Mouse (Mus musculus): ENCODE measurements at regions not wholly inside any gene's neighbourhood (a gene's known extent, or its start where the extent isn't known, plus 50 kb on each side); places are given as distances from the start of the nearest gene placed in this dataset.

DNA sequence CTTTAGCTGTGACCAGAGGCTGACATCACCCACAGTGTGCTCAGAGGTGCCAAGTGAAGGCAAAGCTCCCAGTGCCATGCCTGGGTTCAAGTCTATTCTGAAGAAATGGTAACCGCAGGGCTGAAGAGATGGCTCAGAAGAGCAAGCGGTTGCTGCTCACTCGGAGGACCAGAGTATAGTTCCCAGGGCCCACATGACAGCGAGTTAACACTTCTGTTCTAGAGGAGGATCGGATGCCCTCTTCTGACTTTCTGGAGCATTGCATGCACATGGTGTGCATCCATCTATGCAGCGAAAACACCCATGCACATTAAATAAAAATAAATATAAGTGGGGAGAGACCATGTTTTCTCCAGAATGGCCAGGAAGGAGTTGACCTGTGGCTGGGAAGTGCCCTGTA is 209.5 kb downstream of the Sorl1 start:
- no peaks in the 10 kb centered on the region for H3K27me3 ChIP-seq (replicated peaks; ENCODE audit: control insufficient read depth, insufficient read depth, low read length)
- 94% methylated on average over 6 of the region's 6 CpGs for WGBS
- peak overlapping the region; percentile 62; the same call in 1 of the 2 replicates for H3K27ac ChIP-seq (ENCODE audit: low read depth, low read length)
- ATAC-seq (no peak), DNase-seq (ENCODE audit: low spot score) (no peak)
- H3K4me1 ChIP-seq (ENCODE audit: control insufficient read depth, insufficient read depth, low read length), result peaks cover 38% of the 10 kb centered on the region
- no peak overlapping the region for H3K9ac ChIP-seq (ENCODE audit: low read length)
- no peaks in the 10 kb centered on the region for H3K36me3 ChIP-seq (ENCODE audit: control insufficient read depth, insufficient read depth, low read length)
- no peaks in the 10 kb centered on the region for H3K9me3 ChIP-seq (replicated peaks; ENCODE audit: control insufficient read depth, low read length)
- no peak overlapping the region for H3K4me2 ChIP-seq (ENCODE audit: low read length)
- no peak overlapping the region for H3K4me3 ChIP-seq (ENCODE audit: low read depth, low read length)

DNA sequence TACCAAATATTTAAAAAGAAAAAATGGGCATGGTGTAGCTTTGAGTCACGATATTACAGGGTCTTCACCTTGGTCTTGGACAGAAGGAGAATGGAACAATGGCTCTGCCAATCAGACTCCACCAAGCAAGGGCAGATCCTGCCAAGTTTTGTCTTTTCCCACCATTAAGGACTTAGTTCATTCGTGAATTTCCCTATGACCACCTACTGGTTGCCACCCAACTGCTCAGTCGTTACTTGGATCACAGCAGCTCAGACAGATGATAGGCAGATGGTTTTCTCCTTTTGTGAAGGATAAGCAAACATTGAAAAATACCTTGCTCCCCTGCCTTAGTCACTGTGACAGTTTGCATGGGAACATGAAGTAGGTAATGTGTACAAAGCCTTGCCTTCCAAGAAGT is 210.2 kb downstream of the Sorl1 start:
- H3K4me1 ChIP-seq (ENCODE audit: control insufficient read depth, insufficient read depth, low read length), result peaks cover 33% of the 10 kb centered on the region
- no peak overlapping the region for H3K4me2 ChIP-seq (ENCODE audit: low read length)
- ATAC-seq, result peak; percentile 42
- no peak overlapping the region for H3K9ac ChIP-seq (ENCODE audit: low read length)
- H3K9me3 ChIP-seq (replicated peaks; ENCODE audit: control insufficient read depth, low read length), result no peaks in the 10 kb centered on the region
- no peak overlapping the region for H3K4me3 ChIP-seq (ENCODE audit: low read depth, low read length)
- no peak overlapping the region for H3K27ac ChIP-seq (ENCODE audit: low read depth, low read length)
- no peaks in the 10 kb centered on the region for H3K36me3 ChIP-seq (ENCODE audit: control insufficient read depth, insufficient read depth, low read length)
- H3K27me3 ChIP-seq (replicated peaks; ENCODE audit: control insufficient read depth, insufficient read depth, low read length), result no peaks in the 10 kb centered on the region
- 21% methylated on average over 3 of the region's 3 CpGs for WGBS
- DNase-seq (ENCODE audit: low spot score), result peak; percentile 68

DNA sequence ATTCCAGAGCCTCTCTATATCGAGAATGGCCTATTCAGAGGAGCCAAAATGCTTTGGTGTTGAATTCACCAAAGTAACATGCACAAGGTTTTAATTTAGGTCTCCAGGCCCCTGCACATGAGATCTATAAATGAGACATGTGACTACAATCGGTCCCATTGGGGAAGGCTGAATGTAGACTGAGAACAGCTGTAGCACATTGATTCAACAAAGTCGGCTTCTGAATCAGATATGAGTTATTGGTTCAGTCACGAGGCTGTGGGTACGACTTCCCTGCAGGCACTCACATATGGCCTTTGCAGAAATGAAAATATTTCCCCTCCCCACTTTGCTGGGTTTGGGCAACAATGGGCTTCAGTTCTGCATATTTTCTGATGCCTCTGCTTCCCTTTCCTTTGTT is 211.6 kb downstream of the Sorl1 start:
- H3K4me1 ChIP-seq (ENCODE audit: control insufficient read depth, insufficient read depth, low read length), result peaks cover 22% of the 10 kb centered on the region
- DNase-seq (ENCODE audit: low spot score) (no peak), ATAC-seq (no peak)
- H3K27me3 ChIP-seq (replicated peaks; ENCODE audit: control insufficient read depth, insufficient read depth, low read length), result no peaks in the 10 kb centered on the region
- H3K9ac ChIP-seq (ENCODE audit: low read length), result no peak overlapping the region
- H3K9me3 ChIP-seq (replicated peaks; ENCODE audit: control insufficient read depth, low read length), result no peaks in the 10 kb centered on the region
- 94% methylated on average over 5 of the region's 5 CpGs for WGBS
- no peak overlapping the region for H3K27ac ChIP-seq (ENCODE audit: low read depth, low read length)
- H3K4me2 ChIP-seq (ENCODE audit: low read length), result no peak overlapping the region
- H3K36me3 ChIP-seq (ENCODE audit: control insufficient read depth, insufficient read depth, low read length), result no peaks in the 10 kb centered on the region
- no peak overlapping the region for H3K4me3 ChIP-seq (ENCODE audit: low read depth, low read length)

DNA sequence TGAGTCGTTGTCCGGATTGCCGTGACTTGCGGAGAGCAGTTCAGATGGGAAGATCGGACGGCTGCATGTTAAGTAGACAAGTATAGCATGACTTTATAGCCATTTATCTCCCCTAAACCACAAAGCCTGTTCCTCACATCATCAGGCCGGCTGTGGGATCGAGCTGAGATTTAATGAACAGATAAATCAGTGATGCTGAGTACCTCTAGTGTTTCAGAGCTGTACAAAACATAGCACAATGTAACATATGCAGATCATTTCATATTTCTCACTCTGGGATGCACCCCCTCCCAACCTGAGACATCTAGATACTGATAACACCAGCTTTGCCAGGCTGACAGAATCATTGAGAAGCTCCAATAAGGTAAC is 223.5 kb downstream of the Sorl1 start:
- Histone ChIP-seq H3K27me3 (replicated peaks; ENCODE audit: control insufficient read depth, insufficient read depth, low read length) (no peaks in the 10 kb centered on the region), H3K9ac (ENCODE audit: low read length) (no peak overlapping the region), H3K4me3 (ENCODE audit: low read depth, low read length) (no peak overlapping the region), H3K9me3 (replicated peaks; ENCODE audit: control insufficient read depth, low read length) (no peaks in the 10 kb centered on the region), H3K4me2 (ENCODE audit: low read length) (no peak overlapping the region), H3K4me1 (ENCODE audit: control insufficient read depth, insufficient read depth, low read length) (peaks cover 19% of the 10 kb centered on the region), H3K27ac (ENCODE audit: low read depth, low read length) (no peak overlapping the region), H3K36me3 (ENCODE audit: control insufficient read depth, insufficient read depth, low read length) (no peaks in the 10 kb centered on the region)
- WGBS, result 55% methylated on average over 8 of the region's 8 CpGs
- DNase-seq (ENCODE audit: low spot score) (no peak), ATAC-seq (no peak)

DNA sequence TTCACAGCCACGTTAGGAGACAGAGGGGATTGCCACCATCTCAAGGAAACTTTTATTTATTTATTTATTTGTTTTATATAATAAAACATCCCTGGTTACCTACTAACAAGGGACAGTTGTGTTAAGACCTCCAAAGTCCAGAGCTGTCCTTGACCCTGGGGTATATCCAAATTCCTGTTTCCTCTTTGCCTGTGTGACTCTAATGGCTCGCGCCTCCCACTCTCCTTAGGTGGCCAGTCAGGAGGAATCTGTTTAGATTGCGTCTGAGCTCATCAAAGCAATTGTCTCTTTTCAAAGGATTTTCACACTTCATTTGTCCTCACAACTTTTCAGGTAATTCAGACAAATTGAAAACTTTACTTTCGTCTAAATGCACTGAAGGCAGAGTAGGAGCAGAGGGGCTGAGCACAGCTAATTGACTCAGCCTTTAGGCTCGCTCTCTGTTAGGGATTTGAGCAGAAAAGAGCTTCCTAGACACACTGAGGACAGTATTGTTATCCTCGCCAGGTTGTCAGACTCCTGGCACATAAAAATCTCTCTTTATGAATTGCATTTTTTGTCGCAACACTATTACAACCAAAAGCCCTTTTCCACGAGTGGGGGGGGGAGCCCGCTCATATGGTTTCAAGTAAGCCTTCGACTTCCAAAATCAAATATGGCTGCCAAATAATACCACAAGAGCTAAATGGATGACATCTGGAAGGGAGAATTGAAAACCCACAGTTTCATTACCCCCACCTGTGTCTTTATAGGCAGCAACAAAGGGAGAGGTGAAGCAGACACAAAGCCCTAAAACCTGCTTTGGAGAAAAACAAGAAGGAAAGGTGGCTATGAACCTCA is 224.1 kb downstream of the Sorl1 start:
- 32% methylated on average over 11 of the region's 11 CpGs for WGBS
- H3K27ac ChIP-seq (ENCODE audit: low read depth, low read length), result no peak overlapping the region
- no peaks in the 10 kb centered on the region for H3K36me3 ChIP-seq (ENCODE audit: control insufficient read depth, insufficient read depth, low read length)
- H3K9ac ChIP-seq (ENCODE audit: low read length), result no peak overlapping the region
- DNase-seq (ENCODE audit: low spot score) (no peak), ATAC-seq (no peak)
- H3K4me2 ChIP-seq (ENCODE audit: low read length), result no peak overlapping the region
- H3K27me3 ChIP-seq (replicated peaks; ENCODE audit: control insufficient read depth, insufficient read depth, low read length), result no peaks in the 10 kb centered on the region
- no peaks in the 10 kb centered on the region for H3K9me3 ChIP-seq (replicated peaks; ENCODE audit: control insufficient read depth, low read length)
- H3K4me1 ChIP-seq (ENCODE audit: control insufficient read depth, insufficient read depth, low read length), result peaks cover 19% of the 10 kb centered on the region
- H3K4me3 ChIP-seq (ENCODE audit: low read depth, low read length), result no peak overlapping the region

DNA sequence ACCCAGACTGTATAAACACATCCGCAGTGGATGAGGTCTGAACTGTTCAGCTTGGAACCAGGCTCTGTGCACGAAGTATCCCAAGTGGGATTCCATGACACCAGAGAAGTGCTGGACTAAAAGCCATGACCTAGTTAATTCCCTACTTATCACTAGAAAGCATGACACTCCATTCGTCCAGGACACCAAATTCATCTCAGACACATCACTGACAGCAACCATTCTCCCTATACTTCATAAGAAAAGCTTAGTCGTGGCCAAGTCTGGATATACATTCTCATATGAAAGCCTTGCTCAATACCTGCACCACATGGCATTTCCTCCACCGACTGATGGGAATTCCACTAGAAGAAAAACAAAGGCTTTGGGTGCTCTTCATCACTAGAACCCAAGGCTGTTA is 229.0 kb downstream of the Sorl1 start:
- no peak for ATAC-seq

DNA sequence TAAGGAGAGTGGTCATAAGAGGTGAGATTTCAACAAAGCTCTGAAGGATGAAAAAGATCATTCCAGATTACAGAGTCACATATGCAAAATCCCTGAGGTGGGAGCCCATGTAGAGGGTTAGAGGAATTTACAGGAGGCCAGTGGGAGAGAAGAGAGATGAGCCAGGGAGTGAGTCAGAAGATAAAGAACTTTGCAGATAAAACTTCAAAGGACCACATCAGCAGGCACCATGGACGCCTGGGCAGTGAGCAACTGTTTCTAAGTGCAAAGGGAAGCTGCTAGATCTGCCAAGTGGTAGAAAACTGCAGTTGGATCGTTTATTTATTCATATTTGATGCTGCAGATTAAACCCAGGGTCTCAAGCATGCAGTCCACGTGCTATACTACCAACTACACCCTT is 231.3 kb downstream of the Sorl1 start:
- H3K9ac ChIP-seq (ENCODE audit: low read length), result no peak overlapping the region
- H3K9me3 ChIP-seq (replicated peaks; ENCODE audit: control insufficient read depth, low read length), result no peaks in the 10 kb centered on the region
- no peak overlapping the region for H3K4me2 ChIP-seq (ENCODE audit: low read length)
- no peaks in the 10 kb centered on the region for H3K27me3 ChIP-seq (replicated peaks; ENCODE audit: control insufficient read depth, insufficient read depth, low read length)
- no peaks in the 10 kb centered on the region for H3K36me3 ChIP-seq (ENCODE audit: control insufficient read depth, insufficient read depth, low read length)
- no peak overlapping the region for H3K27ac ChIP-seq (ENCODE audit: low read depth, low read length)
- WGBS, result 71% methylated on average over 3 of the region's 3 CpGs
- ATAC-seq, result no peak
- H3K4me3 ChIP-seq (ENCODE audit: low read depth, low read length), result no peak overlapping the region
- H3K4me1 ChIP-seq (ENCODE audit: control insufficient read depth, insufficient read depth, low read length), result peaks cover 22% of the 10 kb centered on the region
- no peak for DNase-seq (ENCODE audit: low spot score)

More for the DNA sequence above, 229.0 kb downstream of the Sorl1 start:
- Histone ChIP-seq H3K36me3 (ENCODE audit: control insufficient read depth, insufficient read depth, low read length) (no peaks in the 10 kb centered on the region), H3K4me3 (ENCODE audit: low read depth, low read length) (no peak overlapping the region), H3K9me3 (replicated peaks; ENCODE audit: control insufficient read depth, low read length) (no peaks in the 10 kb centered on the region), H3K4me1 (ENCODE audit: control insufficient read depth, insufficient read depth, low read length) (peaks cover 30% of the 10 kb centered on the region), H3K9ac (ENCODE audit: low read length) (no peak overlapping the region), H3K27me3 (replicated peaks; ENCODE audit: control insufficient read depth, insufficient read depth, low read length) (no peaks in the 10 kb centered on the region), H3K4me2 (ENCODE audit: low read length) (no peak overlapping the region), H3K27ac (ENCODE audit: low read depth, low read length) (no peak overlapping the region)
- 87% methylated on average over 5 of the region's 5 CpGs for WGBS
- no peak for DNase-seq (ENCODE audit: low spot score)

DNA sequence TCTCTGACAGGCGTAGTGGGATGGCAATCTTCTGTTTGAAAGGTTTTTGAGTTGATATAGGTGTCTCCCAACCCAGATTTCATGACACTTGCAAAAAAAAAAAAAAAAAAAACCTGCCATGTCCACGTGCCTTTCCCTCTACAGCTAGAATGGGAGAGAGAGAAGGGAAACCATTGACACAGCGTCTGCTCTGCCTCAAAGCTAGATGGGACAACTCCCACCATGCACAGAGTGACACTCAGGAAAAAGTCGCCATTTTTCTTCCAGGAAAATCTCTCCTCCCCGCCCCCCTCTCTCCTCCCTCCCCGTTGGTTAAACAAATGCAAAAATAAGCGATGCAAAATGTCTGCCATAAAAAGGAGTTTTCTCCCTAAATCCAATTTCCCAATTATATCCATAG is 232.9 kb downstream of the Sorl1 start:
- peak; percentile 4; the same call in 1 of the 2 replicates for ATAC-seq
- H3K27me3 ChIP-seq (replicated peaks; ENCODE audit: control insufficient read depth, insufficient read depth, low read length), result no peaks in the 10 kb centered on the region
- peak overlapping the region; percentile 66 for H3K9ac ChIP-seq (ENCODE audit: low read length)
- H3K4me3 ChIP-seq (ENCODE audit: low read depth, low read length), result peak overlapping the region; percentile 27; the same call in 1 of the 2 replicates
- peak overlapping the region; percentile 96 for H3K27ac ChIP-seq (ENCODE audit: low read depth, low read length)
- peak overlapping the region; percentile 56 for H3K4me2 ChIP-seq (ENCODE audit: low read length)
- H3K9me3 ChIP-seq (replicated peaks; ENCODE audit: control insufficient read depth, low read length), result no peaks in the 10 kb centered on the region
- WGBS, result 27% methylated on average over 7 of the region's 7 CpGs
- H3K4me1 ChIP-seq (ENCODE audit: control insufficient read depth, insufficient read depth, low read length), result peaks cover 21% of the 10 kb centered on the region
- peak; percentile 59 for DNase-seq (ENCODE audit: low spot score)
- H3K36me3 ChIP-seq (ENCODE audit: control insufficient read depth, insufficient read depth, low read length), result no peaks in the 10 kb centered on the region

DNA sequence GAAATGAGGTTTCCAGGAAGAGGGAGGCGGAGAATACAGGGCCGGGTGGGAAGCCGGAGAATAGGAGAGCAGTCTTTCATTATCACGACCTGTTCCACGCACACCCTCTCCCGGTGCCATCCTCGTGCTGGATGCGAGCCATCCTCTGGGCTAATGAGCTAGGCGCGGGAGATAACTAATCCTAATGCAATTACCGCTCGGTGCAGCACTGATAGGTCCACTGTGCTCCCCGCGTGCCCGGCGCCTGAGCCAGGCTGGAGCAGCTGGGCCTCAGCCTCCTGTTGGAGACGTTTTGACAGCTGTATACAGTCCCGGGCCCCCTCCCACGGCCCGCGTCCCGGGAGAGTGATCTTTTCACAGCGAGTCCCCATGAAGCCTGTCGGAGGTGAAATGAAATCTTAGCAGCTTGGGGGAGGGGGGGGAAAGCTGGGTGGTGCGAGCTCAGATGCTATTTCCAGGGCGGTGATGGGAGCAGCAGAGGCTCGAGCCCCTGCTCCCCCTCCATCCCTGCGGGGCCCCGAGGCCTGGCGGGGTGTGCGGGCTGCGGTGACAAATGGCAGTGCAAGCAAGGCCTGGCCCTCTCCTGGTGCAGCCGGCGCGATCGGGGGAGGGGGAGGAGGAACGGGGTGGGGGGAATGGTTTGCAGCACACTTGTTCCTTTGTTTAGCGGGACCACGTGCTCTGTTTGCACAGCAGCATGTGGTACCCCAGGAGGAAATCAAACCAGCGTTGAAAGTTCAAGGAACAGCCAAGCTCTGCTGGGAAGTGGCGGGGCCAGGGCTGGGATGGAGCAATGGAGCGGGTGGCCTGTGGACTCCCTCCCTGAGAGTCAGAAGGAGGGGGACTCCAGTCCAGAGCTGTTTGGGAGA is 233.6 kb downstream of the Sorl1 start:
- peak; percentile 95 for ATAC-seq
- H3K4me2 ChIP-seq (ENCODE audit: low read length), result peak overlapping the region; percentile 56

More for the DNA sequence above, 233.6 kb downstream of the Sorl1 start:
- peak; percentile 95 for DNase-seq (ENCODE audit: low spot score)
- H3K9ac ChIP-seq (ENCODE audit: low read length), result peak overlapping the region; percentile 66
- H3K4me3 ChIP-seq (ENCODE audit: low read depth, low read length), result peak overlapping the region; percentile 27
- H3K36me3 ChIP-seq (ENCODE audit: control insufficient read depth, insufficient read depth, low read length), result no peaks in the 10 kb centered on the region
- H3K4me1 ChIP-seq (ENCODE audit: control insufficient read depth, insufficient read depth, low read length), result peaks cover 21% of the 10 kb centered on the region
- 1% methylated on average over 42 of the region's 42 CpGs for WGBS
- peak overlapping the region; percentile 96 for H3K27ac ChIP-seq (ENCODE audit: low read depth, low read length)
- H3K27me3 ChIP-seq (replicated peaks; ENCODE audit: control insufficient read depth, insufficient read depth, low read length), result no peaks in the 10 kb centered on the region
- H3K9me3 ChIP-seq (replicated peaks; ENCODE audit: control insufficient read depth, low read length), result no peaks in the 10 kb centered on the region
